Mouse (Mus musculus): ENCODE results near the gene Gbp4.
"Not testable (repeated sequence)": the region's sequence is repeated elsewhere in the genome, so short reads cannot be mapped to it uniquely, and the experiment has no call there.

Gene Gbp4

DNA sequence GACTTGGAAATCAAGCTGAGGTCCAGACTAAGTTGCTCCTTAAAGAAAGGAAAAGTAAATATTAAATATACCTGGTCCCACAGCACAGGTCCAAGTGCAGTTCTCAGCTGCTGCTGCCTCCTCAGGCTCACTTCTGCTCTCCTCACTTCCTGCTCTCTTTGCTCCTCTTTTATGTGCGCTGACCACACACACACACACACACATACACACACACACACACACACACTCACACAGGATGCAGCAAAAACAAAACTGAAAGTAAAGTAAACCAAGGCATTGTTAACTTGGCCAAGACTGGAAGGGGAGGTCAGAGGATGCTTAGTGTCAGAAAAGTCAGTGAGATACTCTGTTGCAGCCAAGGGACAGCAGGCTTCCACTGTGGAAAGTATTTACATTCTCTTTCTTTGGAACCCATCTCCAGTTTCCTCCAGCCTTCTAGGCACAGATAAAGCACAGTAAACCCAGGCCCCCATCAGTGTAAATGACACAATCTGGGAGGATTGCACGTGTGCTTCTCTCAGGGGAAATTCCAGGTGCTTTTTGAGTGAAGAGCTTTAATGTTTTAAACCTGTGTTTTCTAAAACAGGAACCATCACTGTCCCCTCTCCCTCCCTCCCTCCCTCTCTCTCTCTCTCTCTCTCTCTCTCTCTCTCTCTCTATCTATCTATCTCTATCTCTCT, at the start of gene Gbp4, which contains the start of the genes Gbp9 and Gbp8:
Gbp4 (minus strand) TSS at position 178 of the 680 bp plus-strand sequence.
Gbp9 (minus strand) TSS at position 131 of the 680 bp plus-strand sequence.
Gbp8 (minus strand) TSS at position 132 of the 680 bp plus-strand sequence.
- not testable (repeated sequence) for ATAC-seq (ENCODE audit: low TSS enrichment)

- ATAC-seq (ENCODE audit: low TSS enrichment): no peak
Observed at GRCm38 (mm10) chr5:105181446-105181845, 42.1 kb upstream of the Gbp4 start.

- no peak for ATAC-seq (ENCODE audit: low TSS enrichment)
Observed at GRCm38 (mm10) chr5:105156582-105156981, 17.2 kb upstream of the Gbp4 start.

GRCm38 (mm10) chr5:105154049-105154448, 14.7 kb upstream of the Gbp4 start:
- no peak for ATAC-seq (ENCODE audit: low TSS enrichment)

DNA sequence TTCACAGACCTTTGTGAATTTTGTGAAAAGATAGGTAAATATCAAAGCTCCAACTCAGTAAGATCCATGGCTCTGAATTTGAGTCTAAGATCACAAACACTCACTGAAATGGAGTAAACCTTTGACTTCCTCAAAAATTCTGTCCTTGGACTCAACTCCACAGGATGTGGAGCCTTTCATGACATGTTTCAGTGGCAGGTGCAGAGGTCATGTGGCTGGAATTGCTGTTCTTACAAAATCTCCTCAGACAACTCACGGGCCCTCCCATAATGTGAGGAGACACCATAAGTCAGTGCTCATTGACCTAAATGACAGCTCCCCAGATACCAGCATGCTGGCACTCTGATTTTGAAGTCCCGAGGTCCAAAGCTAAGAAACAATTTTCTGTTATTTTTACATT, 8.7 kb upstream of the Gbp4 start:
- ATAC-seq (ENCODE audit: low TSS enrichment): not testable (repeated sequence)

DNA sequence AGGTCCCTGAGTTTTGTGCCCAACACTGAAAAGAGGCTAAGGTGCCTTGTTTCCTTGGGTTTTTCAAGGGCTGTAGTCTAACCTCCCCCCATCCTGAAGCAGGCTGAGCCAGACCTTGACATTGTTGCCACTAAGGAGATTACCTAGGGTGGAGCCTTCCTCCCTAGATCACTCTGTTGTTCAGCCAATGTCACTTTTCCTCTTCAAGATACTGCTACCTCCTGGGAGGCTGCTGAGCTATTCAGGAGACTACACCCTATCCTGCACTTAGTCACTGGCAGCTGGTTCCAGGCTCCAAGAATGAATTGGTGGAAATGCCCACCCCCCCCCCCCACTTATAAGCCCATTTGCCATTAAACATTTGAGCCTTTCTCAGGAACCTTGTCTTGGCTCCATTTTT, 7.1 kb upstream of the Gbp4 start:
- no peak for ATAC-seq (ENCODE audit: low TSS enrichment)

GRCm38 (mm10) chr5:105145731-105146130, 6.3 kb upstream of the Gbp4 start:
- not testable (repeated sequence) for ATAC-seq (ENCODE audit: low TSS enrichment)

DNA sequence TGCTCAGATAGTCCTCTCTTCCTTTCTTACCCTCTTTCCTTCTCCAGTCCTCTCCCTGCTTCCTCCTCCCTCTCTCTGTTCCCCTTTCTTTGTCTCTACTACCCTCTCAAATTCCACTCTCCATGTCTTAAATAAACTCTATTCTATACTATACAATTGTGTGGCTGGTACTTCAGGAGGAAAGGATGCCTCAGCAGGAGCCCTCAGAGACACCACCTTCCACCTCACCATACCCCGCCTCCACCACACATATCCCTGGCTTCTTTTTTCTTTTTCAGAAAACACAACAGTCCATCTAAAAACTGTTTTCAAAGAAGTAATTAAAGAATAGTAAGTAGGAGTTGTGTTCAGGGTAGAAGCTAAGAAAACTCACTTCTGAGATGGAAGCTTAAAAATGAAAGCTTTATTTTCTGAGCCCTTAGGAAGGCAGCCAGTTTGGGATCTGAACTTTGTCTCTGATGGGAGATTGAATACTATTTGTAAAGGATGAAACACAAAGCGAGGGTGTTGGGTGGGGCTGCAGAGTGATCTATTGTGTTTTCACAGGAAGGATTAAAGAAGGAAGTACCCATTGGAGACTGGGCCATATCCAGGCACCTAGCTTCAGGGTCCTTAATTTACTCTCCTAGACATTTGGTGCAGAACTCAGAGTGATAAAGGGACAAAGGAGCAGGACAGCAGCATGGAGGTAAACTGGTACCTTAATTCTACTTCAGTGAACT, 864 bp upstream of the Gbp4 start:
- ATAC-seq (ENCODE audit: low TSS enrichment): not testable (repeated sequence)

GRCm38 (mm10) chr5:105138906-105139305, 480 bp downstream of the Gbp4 start:
- no peak for ATAC-seq (ENCODE audit: low TSS enrichment)

DNA sequence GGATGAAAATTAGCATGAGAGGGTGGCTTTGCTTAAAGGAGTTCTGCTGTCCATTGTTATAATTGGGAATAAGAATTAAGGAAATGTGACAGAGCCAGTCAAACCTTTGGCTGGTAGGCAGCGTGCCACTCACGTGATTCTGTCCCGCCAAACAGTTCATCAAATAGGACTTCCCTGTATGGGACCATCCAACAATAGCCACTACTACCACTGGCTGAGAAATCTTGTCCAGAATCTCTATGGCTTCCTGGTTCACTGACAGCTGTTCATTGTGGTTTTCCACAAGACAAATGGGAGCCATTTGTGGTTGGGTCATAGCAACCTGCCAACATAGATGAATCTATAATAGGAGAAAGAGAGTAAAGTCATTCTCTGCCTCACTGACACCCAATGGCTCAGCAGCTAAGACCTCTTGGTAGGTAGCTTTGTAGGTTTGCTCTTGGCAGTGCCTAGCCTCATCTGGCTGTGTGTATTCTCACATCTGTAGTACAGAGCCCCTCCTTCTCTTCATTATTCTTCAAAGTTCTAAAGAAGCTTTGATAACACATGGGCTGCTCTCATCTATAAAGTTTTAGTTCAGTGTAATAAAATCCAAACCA, 2.6 kb downstream of the Gbp4 start:
- ATAC-seq (ENCODE audit: low TSS enrichment): not testable (repeated sequence)

GRCm38 (mm10) chr5:105121731-105122130, 17.7 kb downstream of the Gbp4 start:
- ATAC-seq (ENCODE audit: low TSS enrichment): not testable (repeated sequence)

DNA sequence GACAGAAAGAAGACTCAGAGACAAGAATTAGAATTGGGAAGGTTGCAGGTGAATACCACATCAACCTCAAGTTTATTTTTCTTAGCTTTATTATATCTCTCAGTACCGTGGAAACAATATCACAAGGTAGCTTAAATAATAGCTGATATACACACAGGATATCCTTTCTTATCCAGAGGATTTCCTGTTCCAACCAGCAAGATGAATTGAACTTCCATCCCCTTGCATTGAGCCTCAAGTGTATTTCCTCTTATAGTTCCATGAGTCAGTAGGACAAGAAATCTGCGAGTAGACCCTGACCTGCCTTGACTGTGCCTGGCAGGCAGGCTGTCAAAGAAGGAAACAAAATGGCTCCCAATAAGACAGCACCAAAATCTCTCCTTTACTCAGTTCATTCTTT, 23.6 kb downstream of the Gbp4 start:
- no peak for ATAC-seq (ENCODE audit: low TSS enrichment)

DNA sequence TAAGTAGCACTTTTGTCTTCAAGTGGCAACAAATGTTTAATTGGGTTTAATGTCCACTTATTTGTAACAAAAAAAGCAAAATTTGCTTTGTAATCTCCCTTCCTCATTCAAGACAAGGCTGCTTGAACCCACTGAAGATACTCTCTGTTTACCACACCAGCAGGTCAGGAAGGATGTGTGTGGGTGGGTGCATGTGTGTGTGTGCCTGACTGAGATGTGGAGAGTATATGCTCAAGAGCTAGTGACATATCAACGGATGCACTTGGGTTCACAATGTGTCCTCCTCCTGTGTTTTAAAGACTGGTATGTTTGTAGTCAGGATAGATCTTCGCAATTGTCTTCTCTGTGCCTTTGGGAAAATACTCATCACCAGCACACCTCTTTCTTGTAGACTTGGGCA, 24.7 kb downstream of the Gbp4 start:
- no peak for ATAC-seq (ENCODE audit: low TSS enrichment)

DNA sequence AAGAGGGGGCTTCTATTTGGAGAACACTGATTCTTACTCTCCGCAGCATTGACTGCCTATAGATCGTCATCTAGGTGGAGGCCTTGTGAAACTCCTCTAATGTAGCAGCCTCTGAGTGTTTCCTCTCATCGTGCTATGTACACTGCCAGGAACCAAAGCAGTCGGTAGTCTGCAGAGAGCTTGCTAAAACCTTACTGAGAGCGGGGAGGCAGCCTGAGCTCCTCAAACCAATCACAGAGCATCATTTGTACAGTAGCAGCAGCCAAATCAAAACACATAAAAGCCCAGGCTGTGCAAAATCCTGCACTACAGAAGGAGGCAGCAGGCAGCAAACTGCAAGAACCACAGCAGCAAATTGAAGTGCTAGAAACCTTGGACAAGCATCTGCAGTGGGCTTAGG, 25.7 kb downstream of the Gbp4 start:
- no peak for ATAC-seq (ENCODE audit: low TSS enrichment)

DNA sequence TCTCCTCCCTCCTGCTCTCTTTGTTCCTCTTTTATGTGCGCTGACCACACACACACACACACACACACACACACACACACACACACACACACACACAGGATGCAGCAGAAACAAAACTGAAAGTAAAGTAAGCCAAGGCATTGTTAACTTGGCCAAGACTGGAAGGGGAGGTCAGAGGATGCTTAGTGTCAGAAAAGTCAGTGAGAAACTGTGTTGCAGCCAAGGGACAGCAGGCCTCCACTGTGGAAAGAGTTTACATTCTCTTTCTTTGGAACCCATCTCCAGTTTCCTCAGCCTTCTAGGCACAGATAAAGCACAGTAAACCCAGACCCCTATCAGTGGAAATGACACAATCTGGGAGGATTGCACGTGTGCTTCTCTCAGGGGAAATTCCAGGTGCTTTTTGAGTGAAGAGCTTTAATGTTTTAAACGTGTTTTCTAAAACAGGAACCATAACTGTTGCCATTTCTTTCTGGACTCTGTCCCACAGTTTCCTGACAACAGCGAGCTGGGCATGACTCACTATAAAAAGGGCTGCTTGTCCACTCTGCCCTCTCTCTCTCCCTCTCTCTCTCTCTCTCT, 29.0 kb downstream of the Gbp4 start:
- ATAC-seq (ENCODE audit: low TSS enrichment): not testable (repeated sequence)

- ATAC-seq (ENCODE audit: low TSS enrichment): not testable (repeated sequence)
Observed at GRCm38 (mm10) chr5:105109775-105110174, 29.6 kb downstream of the Gbp4 start.

DNA sequence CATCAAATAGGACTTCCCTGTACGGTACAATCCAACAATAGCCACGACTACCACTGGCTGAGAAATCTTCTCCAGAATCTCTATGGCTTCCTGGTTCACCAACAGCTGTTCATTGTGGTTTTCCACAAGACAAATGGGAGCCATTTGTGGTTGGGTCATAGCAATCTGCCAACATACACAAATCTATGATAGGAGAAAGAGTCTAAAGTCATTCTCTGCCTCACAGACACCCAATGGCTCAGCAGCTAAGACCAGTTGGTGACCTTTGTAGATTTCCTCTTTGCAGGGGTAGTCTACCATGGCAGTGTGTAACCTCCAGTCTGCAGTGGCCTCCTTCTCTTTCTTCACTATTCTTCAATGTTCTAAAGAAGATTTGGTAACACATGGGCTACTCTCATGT, 33.7 kb downstream of the Gbp4 start:
- not testable (repeated sequence) for ATAC-seq (ENCODE audit: low TSS enrichment)

GRCm38 (mm10) chr5:105081900-105082299, 57.5 kb downstream of the Gbp4 start:
- ATAC-seq (ENCODE audit: low TSS enrichment): no peak

DNA sequence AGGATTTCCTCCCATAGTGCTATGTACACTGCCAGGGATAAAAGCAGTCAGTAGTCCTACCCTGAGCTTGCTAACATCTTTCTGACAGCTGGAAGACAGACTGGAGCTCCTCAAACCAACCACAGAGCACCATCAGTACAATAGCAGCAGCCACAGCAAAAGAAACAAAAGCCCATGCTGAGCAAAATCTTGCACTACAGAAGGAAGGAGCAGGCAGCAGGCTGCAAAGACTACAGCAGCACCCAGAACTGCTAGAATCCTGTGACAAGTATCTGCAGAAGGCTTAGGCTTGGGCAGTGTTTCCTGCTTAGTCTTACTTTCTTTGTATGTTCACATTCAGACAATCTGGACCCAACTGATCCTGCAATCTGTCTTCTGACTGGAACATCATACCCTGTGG, 71.0 kb downstream of the Gbp4 start:
- ATAC-seq (ENCODE audit: low TSS enrichment): not testable (repeated sequence)

Data from frontal cortex, adult (tissue).